Mouse (Mus musculus): ENCODE measurements at regions not wholly inside any gene's neighbourhood (a gene's known extent, or its start where the extent isn't known, plus 50 kb on each side); places are given as distances from the start of the nearest gene placed in this dataset.

DNA sequence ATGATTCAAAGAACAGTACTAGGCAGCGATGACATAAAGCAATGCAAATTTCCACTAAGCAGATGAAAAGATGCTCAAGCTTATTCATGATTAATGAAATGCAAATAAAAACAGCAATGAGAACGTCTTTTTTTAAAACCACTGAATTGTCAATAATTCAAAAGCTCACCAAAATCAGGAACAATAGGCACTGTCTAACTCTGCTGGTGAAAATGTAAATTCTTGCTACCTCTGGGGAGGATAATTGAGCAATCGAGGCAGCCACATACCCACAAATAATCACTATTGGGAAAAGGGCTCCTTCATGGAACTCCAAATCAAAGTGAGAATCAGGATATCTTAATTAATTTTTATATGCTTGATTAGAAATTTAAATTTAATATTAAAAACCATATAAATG, 663.3 kb downstream of the Smarca1 start:
- ChIA-PET CTCF (no interaction called here), POLR2A (no interaction called here)

DNA sequence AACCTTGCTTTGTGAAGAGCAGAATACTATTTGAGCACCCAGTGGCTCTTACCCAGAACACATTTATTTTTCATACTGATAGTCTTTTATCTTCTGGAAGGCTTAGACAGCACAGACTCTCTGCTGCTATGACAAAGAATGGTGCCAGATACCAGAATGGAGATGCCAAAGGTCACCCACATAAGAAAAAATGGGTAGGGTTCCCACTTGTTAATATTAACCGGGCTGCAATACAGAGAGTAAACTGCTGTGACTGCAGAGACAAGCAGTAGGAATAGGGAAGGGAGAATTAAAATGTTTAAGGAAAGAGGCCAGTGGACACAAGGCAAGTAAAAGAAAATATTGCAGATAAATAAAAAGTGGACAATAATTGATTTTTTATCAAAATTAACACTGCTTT, 709.9 kb downstream of the Smarca1 start:
- POLR2A ChIA-PET = no interaction called here
- CTCF ChIA-PET = no interaction called here

DNA sequence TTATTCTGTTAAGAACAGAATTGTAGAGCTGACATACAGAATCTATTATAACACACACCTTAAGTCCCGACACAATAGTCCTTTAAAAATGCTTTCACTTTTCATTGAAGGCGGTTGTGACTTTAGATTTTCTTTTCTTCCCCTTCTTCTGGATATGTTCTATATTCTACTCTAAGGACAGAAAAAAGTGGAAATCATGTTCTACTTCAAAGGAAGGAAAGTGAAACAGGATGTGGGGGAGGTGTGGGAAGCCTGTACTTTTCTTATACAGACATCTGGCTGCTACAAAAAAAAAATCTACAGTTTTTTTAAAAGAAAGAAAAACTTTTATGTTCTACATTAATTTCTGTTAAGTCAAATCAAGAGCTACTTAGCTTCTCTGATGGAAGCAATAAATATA, 735.0 kb downstream of the Smarca1 start:
- CTCF ChIA-PET = no interaction called here
- POLR2A ChIA-PET = interaction anchor here in 1 of 4 experiments (0.6 kb wide), 1 partner anchor 22 kb away, joined by 5 read pairs; no protein-coding TSS in a partner anchor

DNA sequence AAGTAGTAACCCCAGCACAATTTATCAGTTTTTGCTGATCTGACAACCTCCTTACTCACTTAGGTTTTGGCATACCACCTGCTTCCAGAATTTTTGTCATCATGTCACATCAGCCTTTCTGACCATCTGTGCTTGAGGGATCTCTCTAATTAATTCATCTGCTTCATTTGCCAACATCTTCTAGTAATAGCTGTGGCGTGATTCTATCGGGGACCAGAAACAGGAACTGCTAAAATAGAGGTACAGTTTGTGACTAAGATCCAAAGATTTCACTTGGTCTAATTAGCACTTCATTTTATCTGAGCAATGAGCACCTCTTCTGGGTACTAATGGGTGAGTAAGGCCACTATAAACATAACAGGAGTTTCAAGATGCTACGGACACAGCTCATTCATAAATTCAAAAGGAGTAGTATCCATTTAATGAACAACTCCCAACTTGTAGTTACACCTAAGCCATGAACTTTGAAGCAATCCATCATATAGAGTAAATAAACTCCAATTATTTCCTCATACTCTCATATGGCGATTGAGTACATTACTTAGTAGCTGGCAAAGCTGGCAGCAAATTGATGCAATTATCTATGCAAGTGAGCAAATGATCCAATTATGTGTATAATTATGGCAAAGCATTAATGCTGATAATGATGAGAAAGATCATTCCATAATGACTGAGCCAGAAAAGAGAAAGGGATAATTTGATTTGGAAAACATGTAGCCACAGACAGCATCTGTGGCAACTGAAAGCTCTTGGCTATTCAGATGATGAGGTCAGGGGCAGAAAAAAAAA, 768.4 kb downstream of the Smarca1 start:
- POLR2A ChIA-PET = no interaction called here
- CTCF ChIA-PET = no interaction called here
